Mouse (Mus musculus) heart, embryonic 15.5 days (tissue): ENCODE measurements around the gene Kank1. TPM values are rescaled to one million over a fixed set of nuclear protein-coding genes. Genes with fewer than 3 reads are reported as not detected.
A peak's percentile ranks its signal among the peaks of the same experiment; 100 is the strongest.

Experiments
- ATAC-seq: fragments of 200-750 bp; cut with Nextera tagmentation; replicated peaks from 2 replicates; pipeline ENCODE4 v1.8.0; 2017; ENCODE audit warnings: low read depth, moderate TSS enrichment; ENCODE audit not compliant: insufficient number of reproducible peaks, insufficient read depth, low FRiP score
- H3K27ac ChIP-seq: fragments of 300-500 bp; sonication (generic); 2 replicates; pipeline ENCODE4 v1.5.1; 2015; ENCODE audit warnings: mild to moderate bottlenecking, inconsistent platforms
- H3K27me3 ChIP-seq: fragments of 300-500 bp; sonication (generic); 2 replicates; pipeline ENCODE4 v1.6.1; 2015; ENCODE audit warnings: inconsistent platforms
- H3K36me3 ChIP-seq: fragments of 300-500 bp; sonication (generic); 2 replicates; pipeline ENCODE4 v1.6.1; 2015; ENCODE audit warnings: mild to moderate bottlenecking, inconsistent platforms
- H3K4me1 ChIP-seq: fragments of 300-500 bp; sonication (generic); replicated peaks from 2 replicates; pipeline ENCODE4 v1.6.1; 2015; ENCODE audit warnings: inconsistent platforms
- H3K4me2 ChIP-seq: fragments of 300-500 bp; sonication (generic); 2 replicates; pipeline ENCODE4 v1.6.1; 2015; ENCODE audit warnings: inconsistent platforms, mild to moderate bottlenecking, moderate library complexity
- H3K4me3 ChIP-seq: fragments of 300-500 bp; sonication (generic); 2 replicates; pipeline ENCODE4 v1.5.1; 2015; ENCODE audit warnings: mild to moderate bottlenecking, inconsistent platforms
- H3K9ac ChIP-seq: fragments of 300-500 bp; sonication (generic); 2 replicates; pipeline ENCODE4 v1.6.1; 2015; ENCODE audit warnings: mild to moderate bottlenecking, inconsistent platforms
- H3K9me3 ChIP-seq: fragments of 300-500 bp; sonication (generic); replicated peaks from 2 replicates; pipeline ENCODE4 v1.6.1; 2016; ENCODE audit warnings: inconsistent platforms
- WGBS: fragments of 180-500 bp; shearing (Covaris S2); methylation state at CpG from one replicate; pipeline ENCODE4 v1.1.7; 2015; ENCODE audit warnings: mixed read lengths; 5-methylcytosine and 5-hydroxymethylcytosine counted together
- polyA plus RNA-seq: library from polyadenylated mRNA; unstranded; fragments of >200 nt; fragmentation: Nextera tagmentation; extraction: Ambion mirVana; gene quantifications from 2 replicates; pipeline ENCODE4 v1.2.1, GENCODE M21; 2015

Gene Kank1
- polyA plus RNA-seq, 1 experiment from 2014 or later: 48.3 TPM

DNA sequence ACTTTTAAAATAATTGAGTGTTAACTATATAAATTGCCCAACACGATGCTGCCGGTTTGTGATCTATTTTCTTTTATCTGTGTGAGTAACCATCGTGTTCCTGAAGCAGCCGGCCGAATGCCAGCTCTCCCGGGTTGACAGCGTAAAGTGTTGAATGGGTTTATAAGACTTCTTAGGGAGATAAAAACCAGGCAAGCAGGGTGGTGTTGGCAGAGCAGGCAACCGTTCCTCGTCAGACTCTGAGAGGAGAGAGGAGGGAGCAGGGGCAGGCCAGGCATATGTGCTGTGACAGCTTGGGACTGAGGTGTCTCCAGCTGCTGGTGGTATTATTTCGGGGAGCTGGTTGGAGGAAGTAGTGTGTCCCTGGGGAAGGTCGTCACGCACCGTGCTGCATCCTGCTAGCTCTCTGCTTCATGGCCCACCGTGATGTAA is 78.7 kb downstream of the Kank1 start:
- H3K36me3 ChIP-seq: no peaks in the 10 kb centered on the region
- H3K4me1 ChIP-seq: peaks cover 37% of the 10 kb centered on the region
- H3K27ac ChIP-seq: peak overlapping the region; percentile 23
- no peak overlapping the region for H3K4me3 ChIP-seq
- 0 out of 2 replicates have a peak, but pooled peaks cover 8% of the 10 kb centered on the region for H3K27me3 ChIP-seq
- no peak overlapping the region for H3K9ac ChIP-seq
- 14% methylated on average over 14 of the region's 14 CpGs for WGBS
- peak overlapping the region; percentile 35; the same call in 1 of the 2 replicates for H3K4me2 ChIP-seq
- H3K9me3 ChIP-seq: no peaks in the 10 kb centered on the region
- peak; percentile 62; the same call in 1 of the 2 replicates for ATAC-seq

GRCm38 (mm10) chr19:25315993-25316392 is 79.2 kb downstream of the Kank1 start:
- Histone ChIP-seq H3K4me3 (no peak overlapping the region), H3K4me2 (peak overlapping the region; percentile 35; the same call in 1 of the 2 replicates), H3K27me3 (0 out of 2 replicates have a peak, but pooled peaks cover 8% of the 10 kb centered on the region), H3K4me1 (peaks cover 33% of the 10 kb centered on the region), H3K9me3 (no peaks in the 10 kb centered on the region), H3K9ac (no peak overlapping the region), H3K27ac (peak overlapping the region; percentile 23), H3K36me3 (no peaks in the 10 kb centered on the region)
- no peak for ATAC-seq
- 82% methylated on average over 5 of the region's 5 CpGs for WGBS

DNA sequence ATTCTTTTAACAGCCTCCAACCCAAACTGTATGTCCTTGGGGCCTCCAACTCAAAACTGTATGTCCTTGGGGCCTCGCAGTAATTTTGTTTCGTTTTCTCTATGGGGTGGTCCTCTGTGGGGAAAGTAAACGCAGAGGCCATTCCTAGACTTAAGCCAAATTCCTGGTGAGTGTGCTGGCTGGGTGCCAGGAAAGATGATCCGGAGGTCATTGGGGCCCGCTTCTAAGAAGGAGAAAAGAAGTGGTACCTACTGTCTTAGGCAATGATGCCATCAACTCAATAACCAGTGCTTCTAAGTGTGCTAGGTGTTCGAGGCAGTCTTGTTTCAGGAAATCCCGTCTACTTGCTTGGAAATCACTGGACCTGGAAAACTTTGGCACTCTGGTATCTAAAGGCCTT is 87.5 kb downstream of the Kank1 start:
- H3K36me3 ChIP-seq: no peaks in the 10 kb centered on the region
- H3K4me3 ChIP-seq: no peak overlapping the region
- H3K9ac ChIP-seq: no peak overlapping the region
- H3K27ac ChIP-seq: no peak overlapping the region
- ATAC-seq: no peak
- H3K4me1 ChIP-seq: no peaks in the 10 kb centered on the region
- WGBS: 58% methylated on average over 7 of the region's 7 CpGs
- no peaks in the 10 kb centered on the region for H3K9me3 ChIP-seq
- H3K27me3 ChIP-seq: no peaks in the 10 kb centered on the region
- H3K4me2 ChIP-seq: no peak overlapping the region

GRCm38 (mm10) chr19:25325113-25326001 is 88.6 kb downstream of the Kank1 start:
- Histone ChIP-seq H3K27ac (no peak overlapping the region), H3K9me3 (no peaks in the 10 kb centered on the region), H3K36me3 (no peaks in the 10 kb centered on the region), H3K4me2 (no peak overlapping the region), H3K9ac (no peak overlapping the region), H3K27me3 (no peaks in the 10 kb centered on the region), H3K4me1 (no peaks in the 10 kb centered on the region), H3K4me3 (no peak overlapping the region)
- 72% methylated on average over 9 of the region's 9 CpGs for WGBS
- no peak for ATAC-seq

- H3K4me2 ChIP-seq: no peak overlapping the region
- no peaks in the 10 kb centered on the region for H3K36me3 ChIP-seq
- H3K9ac ChIP-seq: no peak overlapping the region
- no peaks in the 10 kb centered on the region for H3K27me3 ChIP-seq
- no peaks in the 10 kb centered on the region for H3K9me3 ChIP-seq
- ATAC-seq: no peak
- H3K27ac ChIP-seq: no peak overlapping the region
- H3K4me1 ChIP-seq: no peaks in the 10 kb centered on the region
- WGBS: 72% methylated on average over 4 of the region's 4 CpGs
- no peak overlapping the region for H3K4me3 ChIP-seq
These were observed 89.2 kb downstream of the Kank1 start for GRCm38 (mm10) chr19:25326002-25326300.

DNA sequence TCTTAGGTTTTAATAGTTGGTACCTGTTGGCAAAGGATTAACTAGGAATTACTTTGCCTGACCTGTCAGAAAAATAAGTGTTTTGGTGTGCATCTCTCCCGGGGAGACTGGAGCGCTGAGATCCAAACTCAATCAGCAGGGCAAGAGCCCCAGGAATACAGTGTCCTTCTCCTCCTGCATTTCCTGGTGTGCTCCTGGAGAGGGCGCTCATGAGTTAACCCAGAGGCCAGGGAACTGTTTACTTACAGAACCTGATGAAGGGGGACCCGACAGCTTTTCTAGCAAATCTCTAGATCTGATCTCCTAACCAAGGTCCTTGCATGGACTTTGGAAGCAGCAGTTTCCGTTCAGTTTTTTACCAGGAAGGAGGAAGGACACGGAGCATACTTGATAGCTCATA is 90.9 kb downstream of the Kank1 start:
- Histone ChIP-seq H3K4me2 (no peak overlapping the region), H3K36me3 (no peaks in the 10 kb centered on the region), H3K9ac (no peak overlapping the region), H3K27me3 (no peaks in the 10 kb centered on the region), H3K4me1 (no peaks in the 10 kb centered on the region), H3K9me3 (no peaks in the 10 kb centered on the region), H3K4me3 (no peak overlapping the region), H3K27ac (no peak overlapping the region)
- ATAC-seq: no peak
- whole genome bisulfite sequencing: 71% methylated on average over 6 of the region's 6 CpGs

DNA sequence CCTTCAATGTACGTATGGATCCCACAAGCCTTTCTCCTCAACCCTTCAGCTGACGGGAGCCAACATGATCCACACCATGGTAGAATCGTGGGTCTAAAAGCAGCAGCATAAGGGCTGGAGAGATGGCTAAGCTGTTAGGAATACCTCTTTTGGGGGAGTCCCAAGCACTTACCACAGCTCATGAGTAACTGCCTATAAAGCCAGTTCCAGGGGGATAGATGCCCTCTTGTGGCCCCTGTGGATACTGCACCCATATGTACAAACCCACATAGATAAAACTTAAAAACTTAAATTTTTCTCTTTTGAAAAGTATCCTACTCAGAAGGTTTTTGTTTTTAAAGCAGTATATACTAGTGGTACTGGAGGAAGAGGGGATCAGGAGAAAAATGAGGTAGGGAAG is 97.6 kb downstream of the Kank1 start:
- Histone ChIP-seq H3K9ac (no peak overlapping the region), H3K4me2 (no peak overlapping the region), H3K4me1 (no peaks in the 10 kb centered on the region), H3K9me3 (no peaks in the 10 kb centered on the region), H3K27me3 (no peaks in the 10 kb centered on the region), H3K27ac (no peak overlapping the region), H3K4me3 (no peak overlapping the region), H3K36me3 (no peaks in the 10 kb centered on the region)
- ATAC-seq: no peak
- 65% methylated on average over 3 of the region's 3 CpGs for WGBS

- Histone ChIP-seq H3K4me1 (peaks cover 6% of the 10 kb centered on the region; the same call in 1 of the 2 replicates), H3K27ac (no peak overlapping the region), H3K36me3 (no peaks in the 10 kb centered on the region), H3K27me3 (no peaks in the 10 kb centered on the region), H3K9ac (no peak overlapping the region), H3K4me2 (no peak overlapping the region), H3K9me3 (no peaks in the 10 kb centered on the region), H3K4me3 (no peak overlapping the region)
- 58% methylated on average over 8 of the region's 8 CpGs for WGBS
- ATAC-seq: no peak
These were observed 100.0 kb downstream of the Kank1 start for GRCm38 (mm10) chr19:25336731-25337130.

GRCm38 (mm10) chr19:25340630-25341620 is 104.2 kb downstream of the Kank1 start:
- 42% methylated on average over 11 of the region's 11 CpGs for WGBS
- Histone ChIP-seq H3K4me2 (no peak overlapping the region), H3K27me3 (no peaks in the 10 kb centered on the region), H3K27ac (no peak overlapping the region), H3K9ac (no peak overlapping the region), H3K4me1 (peaks cover 24% of the 10 kb centered on the region), H3K36me3 (no peaks in the 10 kb centered on the region), H3K4me3 (no peak overlapping the region), H3K9me3 (no peaks in the 10 kb centered on the region)
- no peak for ATAC-seq

DNA sequence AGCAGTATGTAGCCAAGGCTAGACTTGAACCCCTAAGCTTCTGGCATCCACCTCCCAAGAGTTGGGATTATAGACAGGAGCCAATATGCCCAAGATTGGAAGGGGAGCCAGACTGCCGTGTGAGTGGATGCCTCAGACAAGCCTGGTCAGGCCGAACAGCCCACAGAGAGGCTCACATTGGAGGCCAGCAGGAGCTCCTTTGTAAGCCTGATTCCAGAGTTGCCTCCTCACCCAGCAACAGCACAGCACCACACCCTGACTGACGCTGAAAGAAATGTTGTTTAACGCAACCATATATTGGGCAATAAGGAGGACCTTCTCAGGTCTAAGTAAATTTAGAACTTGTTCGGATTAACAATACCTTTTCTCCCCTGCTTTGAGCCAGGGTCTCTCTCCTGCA is 105.3 kb downstream of the Kank1 start:
- no peak for ATAC-seq
- Histone ChIP-seq H3K27me3 (no peaks in the 10 kb centered on the region), H3K9ac (no peak overlapping the region), H3K4me3 (no peak overlapping the region), H3K4me2 (no peak overlapping the region), H3K27ac (no peak overlapping the region), H3K9me3 (no peaks in the 10 kb centered on the region), H3K36me3 (no peaks in the 10 kb centered on the region), H3K4me1 (peaks cover 24% of the 10 kb centered on the region)
- WGBS: 86% methylated on average over 5 of the region's 5 CpGs

DNA sequence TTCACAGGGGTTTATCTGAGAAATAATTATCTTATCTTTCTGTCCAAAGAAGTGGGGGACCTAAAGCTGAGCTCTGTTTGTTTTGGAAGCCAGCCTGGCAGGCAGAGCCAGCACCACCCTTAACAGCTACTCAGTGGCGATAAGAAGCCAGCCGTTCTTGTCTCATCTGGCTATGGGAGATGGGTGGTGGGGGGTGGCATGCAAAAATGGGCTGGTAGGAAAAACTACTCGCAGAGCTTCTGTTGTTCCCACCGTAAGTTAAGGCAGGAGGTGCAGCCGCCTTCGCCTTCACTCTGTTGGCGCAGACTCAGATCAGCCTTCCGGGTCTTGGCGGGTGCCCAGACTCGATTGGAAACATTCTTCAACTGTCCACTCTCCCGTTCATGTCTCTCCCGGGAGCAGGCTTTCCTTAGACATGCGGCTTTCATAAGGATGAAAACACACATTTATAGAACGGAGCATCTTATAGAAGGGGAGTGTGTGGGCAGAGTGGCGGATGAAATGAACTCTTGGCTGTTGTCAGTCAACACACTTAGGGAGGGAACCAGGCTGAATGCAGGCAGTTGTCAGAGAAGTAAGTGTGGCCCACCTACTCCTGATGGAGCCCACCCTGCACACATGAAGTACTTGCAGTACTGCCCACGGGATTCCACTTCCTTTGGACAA is 107.0 kb downstream of the Kank1 start:
- peaks cover 27% of the 10 kb centered on the region for H3K4me1 ChIP-seq
- ATAC-seq: peak; percentile 56
- WGBS: 10% methylated on average over 16 of the region's 16 CpGs
- H3K4me2 ChIP-seq: peak overlapping the region; percentile 61
- H3K4me3 ChIP-seq: peak overlapping the region; percentile 38
- no peaks in the 10 kb centered on the region for H3K9me3 ChIP-seq
- H3K27me3 ChIP-seq: no peaks in the 10 kb centered on the region
- H3K9ac ChIP-seq: peak overlapping the region; percentile 35
- no peaks in the 10 kb centered on the region for H3K36me3 ChIP-seq
- H3K27ac ChIP-seq: peak overlapping the region; percentile 79
